Mouse (Mus musculus) testis, postnatal 14 days (tissue): Measurements from ENCODE around the gene Mup21.
"Not testable (repeated sequence)": the region's sequence is repeated elsewhere in the genome, so short reads cannot be mapped to it uniquely, and the experiment has no call there.

Experiments
- DNase-seq: peaks from one replicate; pipeline ENCODE4 v3.0.0; 2021; ENCODE audit warnings: low spot score

Mup21 gene

DNA sequence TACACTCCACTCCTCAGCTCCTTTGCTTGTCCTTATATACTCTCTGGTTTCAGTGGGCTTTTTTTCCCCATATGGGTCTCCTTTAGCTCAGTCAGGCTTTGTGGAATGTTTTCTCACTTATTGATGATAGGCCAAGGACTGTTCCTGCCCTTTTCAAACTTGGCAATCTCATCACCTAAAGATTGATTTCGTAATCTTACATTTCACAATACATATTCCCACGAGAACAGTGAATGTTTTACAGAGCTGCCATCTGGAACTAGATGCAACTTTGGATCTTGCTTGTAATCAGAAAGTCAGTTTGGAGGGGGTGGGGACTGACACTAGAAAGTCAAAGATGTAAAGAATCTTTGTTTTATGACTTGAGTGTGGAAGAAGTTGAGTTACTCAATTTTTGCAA, at the start of gene Mup21:
Mup21 (minus strand) TSS at position 53 of the 400 bp plus-strand sequence.
- DNase-seq: no peak

DNA sequence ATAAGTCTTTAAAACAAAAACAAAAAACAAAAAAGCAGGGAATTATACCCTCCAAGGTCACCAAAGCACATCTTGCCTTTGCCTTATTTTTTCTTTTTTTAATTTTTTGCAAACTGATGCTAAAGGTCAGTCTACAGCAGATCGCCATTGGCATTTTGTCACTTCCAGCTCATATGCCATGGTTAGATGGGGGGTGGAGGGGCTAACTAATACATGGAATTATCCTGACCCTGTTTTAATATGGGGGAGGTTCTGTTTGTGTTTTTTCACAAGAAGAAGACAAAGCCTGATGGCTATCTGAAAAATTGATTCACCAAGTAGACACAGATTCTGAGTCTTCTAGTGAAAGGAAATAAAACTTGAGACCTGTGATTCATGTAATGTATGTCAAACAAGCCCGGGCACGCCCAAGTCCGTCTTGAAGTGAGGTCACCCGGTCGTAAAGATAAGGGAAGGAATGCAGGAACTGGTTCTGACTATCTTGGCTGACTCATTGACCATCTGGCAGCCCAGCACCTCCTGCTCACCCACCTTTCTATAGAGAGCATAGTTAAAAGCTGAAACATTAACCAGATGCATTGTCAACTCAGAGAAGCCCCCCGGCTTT, 49.4 kb upstream of the Mup21 start:
- no peak for DNase-seq

DNA sequence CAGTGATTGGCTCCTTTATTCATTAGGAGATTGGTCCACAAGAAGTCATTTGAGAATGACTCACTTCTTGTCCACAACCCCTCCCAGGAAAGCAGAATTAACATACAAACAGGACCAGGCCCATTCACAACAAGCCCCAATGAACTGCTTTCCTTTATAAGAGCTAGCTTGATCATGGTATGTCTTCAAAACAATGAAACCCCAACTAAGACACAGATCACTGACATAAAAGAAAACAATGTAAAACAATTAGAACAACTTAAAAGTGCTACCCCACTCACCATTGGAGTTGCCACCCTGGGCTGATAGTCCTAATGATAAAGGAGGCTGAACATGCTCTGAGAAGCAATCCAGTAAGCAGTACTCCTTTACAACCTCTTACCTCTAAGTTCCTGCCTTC, 38.1 kb upstream of the Mup21 start:
- no peak for DNase-seq

DNA sequence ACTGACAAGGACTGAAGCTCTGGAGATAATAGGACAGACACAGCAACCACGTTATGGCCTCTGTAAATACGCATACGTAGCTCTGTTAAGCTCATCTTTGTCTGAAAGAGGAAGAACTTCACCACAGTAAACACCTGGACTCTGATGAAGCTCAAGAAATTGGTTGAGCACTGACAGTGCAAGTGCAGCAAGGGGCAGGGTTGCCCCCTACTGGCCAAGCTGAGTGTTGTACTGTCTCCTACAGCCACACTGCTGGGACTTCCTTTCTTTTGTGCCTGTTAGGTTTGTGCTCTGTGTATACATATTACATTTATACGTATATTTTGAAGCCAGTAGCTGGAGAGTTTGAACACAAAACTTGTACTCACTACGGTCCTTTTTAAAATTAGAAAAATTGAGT, 26.6 kb upstream of the Mup21 start:
- no peak for DNase-seq

- no peak for DNase-seq
Observed at GRCm38 (mm10) chr4:62174471-62174870, 23.8 kb upstream of the Mup21 start.

DNA sequence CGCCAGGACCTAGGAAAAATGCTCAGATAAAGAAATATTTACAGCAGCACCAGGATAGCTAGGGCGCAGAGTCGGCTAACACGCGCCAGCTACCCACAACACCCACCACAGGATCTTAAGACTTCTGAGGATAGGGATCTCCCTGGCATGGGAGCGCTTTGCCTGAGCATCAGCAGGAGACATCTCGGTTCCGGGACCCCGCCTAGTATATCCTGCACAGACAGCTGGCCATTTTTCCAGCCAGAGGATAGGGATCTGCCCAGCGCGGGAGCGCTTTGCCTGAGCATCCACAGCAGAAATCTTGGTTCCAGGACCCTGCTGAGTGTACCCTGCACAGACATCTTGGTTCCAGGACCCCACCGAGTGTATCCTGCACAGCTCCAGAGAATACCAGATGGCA, 17.0 kb upstream of the Mup21 start:
- DNase-seq: not testable (repeated sequence)

DNA sequence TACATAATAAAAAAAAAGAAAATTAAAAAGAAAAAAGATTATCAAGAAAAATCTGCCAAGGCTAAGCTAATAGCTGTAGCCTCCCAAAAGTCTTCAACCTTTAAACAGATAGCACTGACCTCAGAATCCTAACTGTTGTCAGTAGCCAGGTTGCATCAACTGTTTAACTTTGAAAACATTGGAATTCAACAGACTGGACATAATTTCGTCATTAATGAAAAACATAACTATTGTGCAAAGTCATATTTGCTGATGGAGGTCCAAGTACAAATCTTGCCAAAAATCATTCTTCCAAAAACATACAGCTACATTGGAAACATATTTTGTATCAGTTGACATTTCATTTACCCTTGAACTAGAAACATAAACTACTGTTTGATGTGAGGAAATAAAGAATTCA, 7.7 kb upstream of the Mup21 start:
- DNase-seq: no peak

- no peak for DNase-seq
Observed at GRCm38 (mm10) chr4:62133706-62134105, 17.0 kb downstream of the Mup21 start.

- DNase-seq: not testable (repeated sequence)
Observed at GRCm38 (mm10) chr4:62103366-62103765, 47.3 kb downstream of the Mup21 start.
